17 mouse cellular contexts compared by ENCODE assay signal in genomic region chr4:156341601-156342504, GRCm38 (mm10). TPM values are rescaled to one million over a fixed set of nuclear protein-coding genes. Genes with fewer than 3 reads are reported as not detected.
DNase-seq lines count a peak whose midpoint lies in the region; ATAC-seq and TF ChIP-seq lines count a peak whose summit lies in the region.
"Not testable (repeated sequence)": the region's sequence is repeated elsewhere in the genome, so short reads cannot be mapped to it uniquely, and the experiment has no call there.
"Had no signal": no experiment of that assay in that cellular context is flagged by ENCODE, and none has a peak within 500 bp of the region (broad histone marks: within the 10 kb centered on the region; RNA-seq: fewer than 3 reads in every experiment).

No protein-coding gene starts in this region.

- not testable (repeated sequence) for H3K4me1 ChIP-seq in forebrain, embryonic 12.5 days; heart, embryonic 16.5 days (ENCODE audit: control insufficient read depth, insufficient read depth, low read length); intestine, embryonic 16.5 days (ENCODE audit: control insufficient read depth, insufficient read depth, low read length); limb, embryonic 15.5 days; lung, embryonic 15.5 days; midbrain, embryonic 14.5 days (ENCODE audit: control insufficient read depth, insufficient read depth, low read length); stomach, postnatal 0 days (replicated peaks; ENCODE audit: control insufficient read depth, insufficient read depth)

- not testable (repeated sequence) for H3K36me3 ChIP-seq in forebrain, embryonic 12.5 days (replicated peaks); heart, embryonic 16.5 days (ENCODE audit: control insufficient read depth, insufficient read depth); intestine, embryonic 16.5 days (ENCODE audit: control insufficient read depth, insufficient read depth, low read length); limb, embryonic 15.5 days; lung, embryonic 15.5 days; midbrain, embryonic 14.5 days (ENCODE audit: control insufficient read depth, insufficient read depth, low read length); stomach, postnatal 0 days (ENCODE audit: control insufficient read depth, insufficient read depth, low read length)

- peaks cover 26% of the 10 kb centered on the region for H3K9me3 ChIP-seq in forebrain, embryonic 12.5 days
- peaks cover 15% of the 10 kb centered on the region for H3K9me3 ChIP-seq in heart, embryonic 16.5 days (replicated peaks; ENCODE audit: control insufficient read depth, low read length)
- not testable (repeated sequence) for H3K9me3 ChIP-seq in intestine, embryonic 16.5 days (ENCODE audit: control insufficient read depth, low read length); limb, embryonic 15.5 days; lung, embryonic 15.5 days; stomach, postnatal 0 days (ENCODE audit: control insufficient read depth, low read length)
- peaks cover 33% of the 10 kb centered on the region for H3K9me3 ChIP-seq in midbrain, embryonic 14.5 days (ENCODE audit: control insufficient read depth, low read length)

- not testable (repeated sequence) for DNase-seq in midbrain, embryonic 14.5 days; stomach, postnatal 0 days (ENCODE audit: low spot score)

- not testable (repeated sequence) for H3K9ac ChIP-seq in forebrain, embryonic 12.5 days; heart, embryonic 16.5 days (ENCODE audit: low read length); intestine, embryonic 16.5 days (ENCODE audit: low read depth, low read length); limb, embryonic 15.5 days; lung, embryonic 15.5 days; midbrain, embryonic 14.5 days (replicated peaks; ENCODE audit: low read length); stomach, postnatal 0 days (ENCODE audit: low read length)

- WGBS in forebrain, embryonic 12.5 days: 78% methylated on average over 4 of the region's 4 CpGs
- 78% methylated on average over 4 of the region's 4 CpGs for WGBS in heart, embryonic 16.5 days
- 83% methylated on average over 4 of the region's 4 CpGs for WGBS in intestine, embryonic 16.5 days
- WGBS in limb, embryonic 15.5 days: 79% methylated on average over 4 of the region's 4 CpGs
- 70% methylated on average over 4 of the region's 4 CpGs for WGBS in lung, embryonic 15.5 days
- WGBS in midbrain, embryonic 14.5 days: 84% methylated on average over 4 of the region's 4 CpGs
- 81% methylated on average over 4 of the region's 4 CpGs for WGBS in stomach, postnatal 0 days

- H3K4me3 ChIP-seq in forebrain, embryonic 12.5 days (replicated peaks); heart, embryonic 16.5 days (ENCODE audit: low read length); intestine, embryonic 16.5 days (ENCODE audit: low read length); limb, embryonic 15.5 days; lung, embryonic 15.5 days; midbrain, embryonic 14.5 days (replicated peaks; ENCODE audit: low read depth, low read length); stomach, postnatal 0 days (ENCODE audit: low read depth, low read length): not testable (repeated sequence)

- not testable (repeated sequence) for H3K4me2 ChIP-seq in forebrain, embryonic 12.5 days; heart, embryonic 16.5 days (ENCODE audit: low read depth, low read length); intestine, embryonic 16.5 days (ENCODE audit: low read depth, low read length); limb, embryonic 15.5 days; lung, embryonic 15.5 days; midbrain, embryonic 14.5 days (ENCODE audit: low read length); stomach, postnatal 0 days (replicated peaks; ENCODE audit: low read depth)

- ATAC-seq in common myeloid progenitor, adult 5-6 weeks (replicated peaks; ENCODE audit: low read depth, poor library complexity, severe bottlenecking): peak; percentile 40
- ATAC-seq in forebrain, embryonic 12.5 days (ENCODE audit: low FRiP score): peak; percentile 58; the same call in 1 of the 2 replicates
- peak; percentile 47; the same call in 1 of the 2 replicates for ATAC-seq in heart, embryonic 16.5 days (replicated peaks; ENCODE audit: extremely low read depth, insufficient read depth, low FRiP score)
- 0 out of 2 replicates have a peak, but pooled peaks have one; percentile 26 for ATAC-seq in intestine, embryonic 16.5 days
- ATAC-seq in limb, embryonic 15.5 days (ENCODE audit: insufficient number of reproducible peaks, low FRiP score, low TSS enrichment, low read depth): 0 out of 2 replicates have a peak, but pooled peaks have one; percentile 49
- ATAC-seq in lung, embryonic 15.5 days (ENCODE audit: borderline replicate concordance, extremely low read depth, low FRiP score, low TSS enrichment): peak; percentile 67
- ATAC-seq in midbrain, embryonic 14.5 days (ENCODE audit: low FRiP score, low TSS enrichment): peak; percentile 37; the same call in 1 of the 2 replicates
- peak; percentile 67; the same call in 1 of the 2 replicates for ATAC-seq in stomach, postnatal 0 days (ENCODE audit: low FRiP score, low TSS enrichment)

- H3K27me3 ChIP-seq in forebrain, embryonic 12.5 days; heart, embryonic 16.5 days (ENCODE audit: control insufficient read depth, insufficient read depth, low read length); intestine, embryonic 16.5 days (replicated peaks; ENCODE audit: control insufficient read depth, insufficient read depth, low read length); limb, embryonic 15.5 days; lung, embryonic 15.5 days; midbrain, embryonic 14.5 days (ENCODE audit: control insufficient read depth, insufficient read depth, low read length); stomach, postnatal 0 days (ENCODE audit: control insufficient read depth, insufficient read depth, low read length): not testable (repeated sequence)

- H3K27ac ChIP-seq in forebrain, embryonic 12.5 days; heart, embryonic 16.5 days (ENCODE audit: low read length); intestine, embryonic 16.5 days (ENCODE audit: low read length); limb, embryonic 15.5 days; lung, embryonic 15.5 days; midbrain, embryonic 14.5 days (replicated peaks; ENCODE audit: low read depth, low read length); stomach, postnatal 0 days (replicated peaks): not testable (repeated sequence)

- TF ChIP-seq CTCF in stomach, postnatal 0 days (IDR thresholded peaks at IDR 0.05; ENCODE audit: low read depth): not testable (repeated sequence)

- not testable (repeated sequence) for TF ChIP-seq EP300 in stomach, postnatal 0 days (optimal IDR thresholded peaks at IDR 0.05)

RNA-seq across cellular contexts. Expression of gene Vmn2r-ps159, which starts 10.9 kb away (rescaled TPM):
- total RNA-seq in common myeloid progenitor, adult 5-6 weeks (2017): not detected in 2 replicates
- polyA plus RNA-seq in forebrain, embryonic 12.5 days (2016; fragmentation: Nextera tagmentation; extraction: Ambion mirVana): not detected in 2 replicates
- polyA plus RNA-seq in heart, embryonic 16.5 days (2015; fragmentation: Nextera tagmentation; extraction: Ambion mirVana): not detected in 2 replicates
- polyA plus RNA-seq in intestine, embryonic 16.5 days (2015; fragmentation: Nextera tagmentation; extraction: Ambion mirVana): not detected in 2 replicates
- not detected in 2 replicates for polyA plus RNA-seq in limb, embryonic 15.5 days (2015; fragmentation: Nextera tagmentation; extraction: Ambion mirVana)
- polyA plus RNA-seq in lung, embryonic 15.5 days (2015; fragmentation: Nextera tagmentation; extraction: Ambion mirVana): not detected in 2 replicates
- polyA plus RNA-seq in midbrain, embryonic 14.5 days (2014; fragmentation: Nextera tagmentation; extraction: Ambion mirVana): not detected in 2 replicates
- polyA plus RNA-seq in stomach, postnatal 0 days (2015; fragmentation: Nextera tagmentation; extraction: Ambion mirVana): not detected in 2 replicates
- total RNA-seq: adrenal gland, postnatal 4 days; heart, postnatal 14 days; layer of hippocampus, postnatal 10 days; left cerebral cortex, postnatal 10 days had no signal
- polyA plus RNA-seq: forebrain, embryonic 13.5 days; gonadal fat pad, adult 2 months; inflammation-experienced regulatory T-cells, adult 6 months; myocyte; spleen, adult 2 months had no signal
